Mouse (Mus musculus): Measurements from ENCODE around the gene CN725425.

Gene CN725425

GRCm38 (mm10) chr15:91199256-91199905, at the start of gene CN725425:
Gene CN725425, plus strand, starts transcription at chr15:91199494.
- no peak for DNase-seq

GRCm38 (mm10) chr15:91152592-91152991, 46.7 kb upstream of the CN725425 start:
- DNase-seq = no peak

GRCm38 (mm10) chr15:91153311-91153710, 46.0 kb upstream of the CN725425 start:
- no peak for DNase-seq

GRCm38 (mm10) chr15:91161153-91161552, 38.1 kb upstream of the CN725425 start:
- DNase-seq = no peak

GRCm38 (mm10) chr15:91163454-91163853, 35.8 kb upstream of the CN725425 start:
- DNase-seq = no peak

- no peak for DNase-seq
Measured at GRCm38 (mm10) chr15:91165021-91165420, 34.3 kb upstream of the CN725425 start.

- DNase-seq = no peak
Measured at GRCm38 (mm10) chr15:91167850-91168562, 31.3 kb upstream of the CN725425 start.

- no peak for DNase-seq
Measured at GRCm38 (mm10) chr15:91170602-91171328, 28.5 kb upstream of the CN725425 start.

GRCm38 (mm10) chr15:91171332-91171731, 28.0 kb upstream of the CN725425 start:
- DNase-seq = no peak

GRCm38 (mm10) chr15:91172193-91172592, 27.1 kb upstream of the CN725425 start:
- no peak for DNase-seq

GRCm38 (mm10) chr15:91178656-91179314, 20.5 kb upstream of the CN725425 start:
- DNase-seq = no peak

GRCm38 (mm10) chr15:91179911-91180622, 19.2 kb upstream of the CN725425 start:
- no peak for DNase-seq

- no peak for DNase-seq
Measured at GRCm38 (mm10) chr15:91186358-91186757, 12.9 kb upstream of the CN725425 start.

GRCm38 (mm10) chr15:91190026-91190425, 9.3 kb upstream of the CN725425 start:
- no peak for DNase-seq

GRCm38 (mm10) chr15:91190519-91191207, 8.6 kb upstream of the CN725425 start:
- DNase-seq = no peak

- peak; percentile 79 for DNase-seq
Measured at GRCm38 (mm10) chr15:91191412-91192222, 7.7 kb upstream of the CN725425 start, which contains the start of gene Abcd2. Gene Abcd2, minus strand, starts transcription at chr15:91191799.

GRCm38 (mm10) chr15:91192223-91192598, 7.1 kb upstream of the CN725425 start:
- no peak for DNase-seq

- no peak for DNase-seq
Measured at GRCm38 (mm10) chr15:91200833-91201232, 1.5 kb downstream of the CN725425 start.

GRCm38 (mm10) chr15:91202486-91202885, 3.2 kb downstream of the CN725425 start:
- DNase-seq = no peak

- DNase-seq = no peak
Measured at GRCm38 (mm10) chr15:91203521-91203920, 4.2 kb downstream of the CN725425 start.

- DNase-seq = no peak
Measured at GRCm38 (mm10) chr15:91206518-91206917, 7.2 kb downstream of the CN725425 start.
